Mouse (Mus musculus) hindbrain, embryonic 14.5 days (tissue): Measurements from ENCODE around the gene 1700067P10Rik. TPM values are rescaled to one million over a fixed set of nuclear protein-coding genes. Genes with fewer than 3 reads are reported as not detected.
A peak's percentile ranks its signal among the peaks of the same experiment; 100 is the strongest.

Experiments
- ATAC-seq: fragments of 200-750 bp; cut with Nextera tagmentation; 2 replicates; pipeline ENCODE4 v1.8.0; 2017; ENCODE audit warnings: moderate number of reproducible peaks, mild to moderate bottlenecking, moderate TSS enrichment, moderate library complexity; ENCODE audit not compliant: low FRiP score
- DNase-seq: peaks from one replicate; pipeline ENCODE4 v3.0.0-alpha.2; 2015; ENCODE audit warnings: low spot score
- H3K27ac ChIP-seq: fragments of 300-500 bp; sonication (generic); 2 replicates; pipeline ENCODE4 v1.5.1; 2014; ENCODE audit warnings: mild to moderate bottlenecking, moderate library complexity
- H3K27me3 ChIP-seq: fragments of 300-500 bp; sonication (generic); 2 replicates; pipeline ENCODE4 v1.6.1; 2014; ENCODE audit warnings: mild to moderate bottlenecking, low read length, mixed read lengths; ENCODE audit not compliant: control insufficient read depth, insufficient read depth
- H3K36me3 ChIP-seq: fragments of 300-500 bp; sonication (generic); replicated peaks from 2 replicates; pipeline ENCODE4 v1.6.1; 2014; ENCODE audit not compliant: control insufficient read depth, insufficient read depth
- H3K4me1 ChIP-seq: fragments of 300-500 bp; sonication (generic); replicated peaks from 2 replicates; pipeline ENCODE4 v1.6.1; 2014; ENCODE audit warnings: antibody characterized with exemption, low read length, mixed read lengths; ENCODE audit not compliant: control insufficient read depth, insufficient read depth
- H3K4me2 ChIP-seq: fragments of 300-500 bp; sonication (generic); replicated peaks from 2 replicates; pipeline ENCODE4 v1.6.1; 2014; ENCODE audit warnings: mild to moderate bottlenecking, moderate library complexity
- H3K4me3 ChIP-seq: fragments of 300-500 bp; sonication (generic); replicated peaks from 2 replicates; pipeline ENCODE4 v1.5.1; 2014; ENCODE audit warnings: mild to moderate bottlenecking, low read length
- H3K9ac ChIP-seq: fragments of 300-500 bp; sonication (generic); 2 replicates; pipeline ENCODE4 v1.6.1; 2014
- H3K9me3 ChIP-seq: fragments of 300-500 bp; sonication (generic); 2 replicates; pipeline ENCODE4 v1.6.1; 2016; ENCODE audit warnings: low read length; ENCODE audit not compliant: control insufficient read depth
- WGBS: fragments of 180-500 bp; shearing (Covaris S2); extraction: QIAGEN DNeasy Blood & Tissue Kit; methylation state at CpG from one replicate; pipeline ENCODE4 v1.1.7; 2014; 5-methylcytosine and 5-hydroxymethylcytosine counted together
- polyA plus RNA-seq: library from polyadenylated mRNA; unstranded; fragments of >200 nt; fragmentation: Nextera tagmentation; extraction: Ambion mirVana; gene quantifications from 2 replicates; pipeline ENCODE4 v1.2.1, GENCODE M21; 2014

Gene 1700067P10Rik
- polyA plus RNA-seq, 1 experiment from 2014 or later: not detected

- no peak overlapping the region for H3K27ac ChIP-seq
- no peak overlapping the region for H3K4me3 ChIP-seq
- H3K27me3 ChIP-seq: 0 out of 2 replicates have a peak, but pooled peaks cover 11% of the 10 kb centered on the region
- H3K9ac ChIP-seq: peak overlapping the region; percentile 20; the same call in 1 of the 2 replicates
- H3K9me3 ChIP-seq: no peaks in the 10 kb centered on the region
- H3K4me1 ChIP-seq: peaks cover 18% of the 10 kb centered on the region
- DNase-seq: peak; percentile 27
- 2% methylated on average over 12 of the region's 12 CpGs for WGBS
- ATAC-seq: 0 out of 2 replicates have a peak, but pooled peaks have one; percentile 28
- H3K36me3 ChIP-seq: no peaks in the 10 kb centered on the region
- H3K4me2 ChIP-seq: peak overlapping the region; percentile 15; the same call in 1 of the 2 replicates
These were observed 31.7 kb upstream of the 1700067P10Rik start for GRCm38 (mm10) chr17:48057382-48057781.

- Histone ChIP-seq H3K4me3 (no peak overlapping the region), H3K27ac (no peak overlapping the region), H3K27me3 (no peaks in the 10 kb centered on the region), H3K9me3 (no peaks in the 10 kb centered on the region), H3K4me2 (no peak overlapping the region), H3K9ac (no peak overlapping the region), H3K36me3 (no peaks in the 10 kb centered on the region), H3K4me1 (peaks cover 11% of the 10 kb centered on the region; the same call in 1 of the 2 replicates)
- no peak; the same call in 1 of the 2 replicates for ATAC-seq
- no peak for DNase-seq
- WGBS: 48% methylated on average over 10 of the region's 10 CpGs
These were observed 24.8 kb upstream of the 1700067P10Rik start for GRCm38 (mm10) chr17:48064196-48064843.

DNA sequence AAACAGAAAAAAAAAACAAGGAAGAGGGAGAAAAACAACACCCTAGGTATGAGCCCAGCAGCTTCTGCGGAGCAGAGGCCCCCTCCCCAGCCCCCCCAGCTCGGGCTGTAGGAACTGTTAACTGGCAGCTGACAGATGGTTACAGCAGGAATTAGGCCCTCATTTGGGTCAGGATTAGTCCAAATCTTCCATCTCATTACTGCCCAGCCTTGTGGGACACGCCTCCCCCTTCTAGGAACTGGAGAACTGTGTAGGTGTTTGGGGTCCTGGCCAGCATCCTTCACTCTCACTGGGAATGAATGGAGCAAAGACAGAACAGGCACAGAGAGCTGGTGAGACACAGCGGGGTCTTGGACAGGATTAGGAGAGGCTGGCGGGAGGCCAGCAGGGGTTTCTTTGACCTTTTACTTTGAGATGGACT, 24.0 kb upstream of the 1700067P10Rik start:
- no peak overlapping the region for H3K27ac ChIP-seq
- DNase-seq: no peak
- H3K9me3 ChIP-seq: no peaks in the 10 kb centered on the region
- whole genome bisulfite sequencing: 41% methylated on average over 5 of the region's 5 CpGs
- no peaks in the 10 kb centered on the region for H3K36me3 ChIP-seq
- no peak overlapping the region for H3K9ac ChIP-seq
- H3K4me3 ChIP-seq: no peak overlapping the region
- ATAC-seq: no peak
- H3K4me2 ChIP-seq: no peak overlapping the region
- H3K4me1 ChIP-seq: peaks cover 11% of the 10 kb centered on the region; the same call in 1 of the 2 replicates
- H3K27me3 ChIP-seq: no peaks in the 10 kb centered on the region

DNA sequence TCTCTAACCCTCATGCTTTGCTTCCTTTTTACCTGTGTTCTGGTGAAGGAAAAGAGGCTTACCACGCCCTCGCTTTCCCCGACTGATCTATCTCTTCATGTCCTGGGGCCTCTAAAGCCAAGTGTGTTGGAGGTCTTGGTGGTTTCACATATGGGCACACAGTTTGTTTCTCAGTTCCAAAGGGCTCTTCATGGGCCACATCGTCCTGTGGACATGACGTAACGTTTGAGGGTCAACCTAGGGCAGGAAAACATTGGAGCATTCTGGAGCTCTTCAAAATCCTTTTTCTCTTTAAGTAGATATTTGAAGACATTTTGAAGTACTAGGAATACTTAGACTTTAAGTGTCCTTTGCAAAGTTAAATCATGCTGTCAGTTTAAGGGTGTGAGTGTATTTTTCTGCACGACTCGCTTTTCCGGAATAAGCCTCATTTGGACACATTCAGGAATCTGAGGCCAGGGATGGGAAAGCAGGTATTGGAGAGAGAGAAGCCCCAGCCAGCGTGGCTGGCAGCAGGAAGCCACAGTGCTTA, 22.0 kb upstream of the 1700067P10Rik start:
- no peaks in the 10 kb centered on the region for H3K9me3 ChIP-seq
- no peak overlapping the region for H3K27ac ChIP-seq
- no peak for ATAC-seq
- no peak overlapping the region for H3K4me3 ChIP-seq
- DNase-seq: no peak
- H3K27me3 ChIP-seq: no peaks in the 10 kb centered on the region
- no peaks in the 10 kb centered on the region for H3K36me3 ChIP-seq
- WGBS: 72% methylated on average over 10 of the region's 10 CpGs
- H3K4me2 ChIP-seq: no peak overlapping the region
- H3K4me1 ChIP-seq: peaks cover 11% of the 10 kb centered on the region; the same call in 1 of the 2 replicates
- no peak overlapping the region for H3K9ac ChIP-seq

DNA sequence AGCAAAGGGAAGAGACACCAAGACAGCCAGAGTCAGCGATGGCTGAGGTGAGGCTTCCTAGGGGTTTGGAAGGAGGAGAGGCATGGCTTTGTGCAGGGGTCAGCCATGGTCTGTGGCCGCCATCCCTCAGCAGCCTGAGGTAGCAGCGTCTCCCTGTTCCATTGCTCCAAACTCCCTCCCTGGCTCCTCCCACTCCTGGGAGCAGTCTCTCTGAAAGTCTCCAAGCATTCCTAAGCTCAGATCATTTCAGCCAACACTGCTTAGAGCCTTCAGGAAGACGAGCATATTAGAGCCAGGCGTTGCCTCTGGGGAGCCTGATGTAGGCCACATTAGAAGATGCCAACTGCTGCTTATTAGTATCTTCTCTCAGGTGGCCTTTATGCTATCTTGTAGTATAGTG, 21.4 kb upstream of the 1700067P10Rik start:
- no peak overlapping the region for H3K4me2 ChIP-seq
- ATAC-seq (no peak), DNase-seq (no peak)
- H3K9ac ChIP-seq: no peak overlapping the region
- no peak overlapping the region for H3K27ac ChIP-seq
- no peak overlapping the region for H3K4me3 ChIP-seq
- H3K27me3 ChIP-seq: no peaks in the 10 kb centered on the region
- H3K9me3 ChIP-seq: no peaks in the 10 kb centered on the region
- 23% methylated on average over 5 of the region's 5 CpGs for WGBS
- H3K4me1 ChIP-seq: peaks cover 11% of the 10 kb centered on the region; the same call in 1 of the 2 replicates
- no peaks in the 10 kb centered on the region for H3K36me3 ChIP-seq

DNA sequence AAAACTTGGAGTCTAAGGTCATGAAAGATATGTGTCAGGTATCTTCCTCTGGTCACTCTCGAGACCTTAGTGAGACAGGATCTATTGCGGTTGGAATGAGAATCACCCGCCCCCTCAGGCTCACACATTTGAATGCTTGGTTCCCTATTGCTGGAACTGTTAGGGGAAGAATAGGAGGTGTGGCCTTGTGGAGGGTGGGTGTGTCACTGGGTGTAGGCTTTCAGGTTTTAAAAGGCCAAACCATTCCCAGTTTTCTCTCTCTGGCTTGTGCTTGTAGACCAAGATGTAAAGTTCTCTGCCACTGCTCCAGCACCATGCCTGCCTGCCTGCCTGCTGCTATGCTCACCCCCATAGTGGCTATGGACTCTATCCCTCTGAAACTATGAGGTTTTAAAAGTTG, 8.5 kb upstream of the 1700067P10Rik start:
- Histone ChIP-seq H3K27me3 (no peaks in the 10 kb centered on the region), H3K9ac (no peak overlapping the region), H3K36me3 (no peaks in the 10 kb centered on the region), H3K27ac (no peak overlapping the region), H3K4me3 (no peak overlapping the region), H3K9me3 (no peaks in the 10 kb centered on the region), H3K4me1 (no peaks in the 10 kb centered on the region), H3K4me2 (no peak overlapping the region)
- no peak for ATAC-seq
- WGBS: 56% methylated on average over 3 of the region's 3 CpGs
- DNase-seq: no peak

DNA sequence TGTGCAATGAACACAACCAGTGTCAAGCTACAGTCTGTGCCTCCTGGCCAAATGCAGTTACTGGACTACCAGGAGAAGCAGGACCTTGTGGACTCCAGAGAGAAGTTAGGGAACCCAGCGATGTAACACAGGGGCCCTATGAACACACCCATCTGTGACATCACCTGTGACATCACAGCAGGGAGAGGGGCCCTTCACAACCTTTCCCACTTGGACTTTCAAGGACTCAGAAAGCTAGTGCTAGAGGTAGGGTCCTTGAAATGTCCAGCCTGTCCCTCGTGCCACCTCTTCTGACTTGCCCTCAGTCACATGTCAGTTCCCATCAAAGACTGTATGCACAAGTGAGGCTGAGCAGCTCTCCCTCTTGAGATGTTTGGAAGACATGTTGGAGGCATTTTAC, 327 bp downstream of the 1700067P10Rik start:
- 78% methylated on average over 2 of the region's 2 CpGs for WGBS
- no peaks in the 10 kb centered on the region for H3K36me3 ChIP-seq
- no peak overlapping the region for H3K4me2 ChIP-seq
- no peak overlapping the region for H3K9ac ChIP-seq
- H3K4me3 ChIP-seq: no peak overlapping the region
- H3K27me3 ChIP-seq: peaks cover 12% of the 10 kb centered on the region
- ATAC-seq (no peak), DNase-seq (no peak)
- peaks cover 4% of the 10 kb centered on the region; the same call in 1 of the 2 replicates for H3K4me1 ChIP-seq
- H3K9me3 ChIP-seq: no peaks in the 10 kb centered on the region
- H3K27ac ChIP-seq: no peak overlapping the region

GRCm38 (mm10) chr17:48090305-48090704, 1.2 kb downstream of the 1700067P10Rik start:
- 43% methylated on average over 12 of the region's 12 CpGs for WGBS
- no peak overlapping the region for H3K4me3 ChIP-seq
- H3K9me3 ChIP-seq: no peaks in the 10 kb centered on the region
- peaks cover 21% of the 10 kb centered on the region for H3K27me3 ChIP-seq
- peak; percentile 21; the same call in 1 of the 2 replicates for ATAC-seq
- no peak for DNase-seq
- no peaks in the 10 kb centered on the region for H3K36me3 ChIP-seq
- peaks cover 4% of the 10 kb centered on the region; the same call in 1 of the 2 replicates for H3K4me1 ChIP-seq
- no peak overlapping the region for H3K27ac ChIP-seq
- no peak overlapping the region for H3K4me2 ChIP-seq
- no peak overlapping the region for H3K9ac ChIP-seq

- Histone ChIP-seq H3K4me1 (peaks cover 9% of the 10 kb centered on the region), H3K27ac (no peak overlapping the region), H3K36me3 (no peaks in the 10 kb centered on the region), H3K9ac (no peak overlapping the region), H3K27me3 (peaks cover 49% of the 10 kb centered on the region), H3K9me3 (no peaks in the 10 kb centered on the region), H3K4me2 (no peak overlapping the region), H3K4me3 (no peak overlapping the region)
- WGBS: 77% methylated on average over 5 of the region's 5 CpGs
- ATAC-seq: no peak
- DNase-seq: no peak
These were observed 4.2 kb downstream of the 1700067P10Rik start for GRCm38 (mm10) chr17:48093286-48093817.
